12 mouse cellular contexts compared by ENCODE assay signal in the genomic region with DNA sequence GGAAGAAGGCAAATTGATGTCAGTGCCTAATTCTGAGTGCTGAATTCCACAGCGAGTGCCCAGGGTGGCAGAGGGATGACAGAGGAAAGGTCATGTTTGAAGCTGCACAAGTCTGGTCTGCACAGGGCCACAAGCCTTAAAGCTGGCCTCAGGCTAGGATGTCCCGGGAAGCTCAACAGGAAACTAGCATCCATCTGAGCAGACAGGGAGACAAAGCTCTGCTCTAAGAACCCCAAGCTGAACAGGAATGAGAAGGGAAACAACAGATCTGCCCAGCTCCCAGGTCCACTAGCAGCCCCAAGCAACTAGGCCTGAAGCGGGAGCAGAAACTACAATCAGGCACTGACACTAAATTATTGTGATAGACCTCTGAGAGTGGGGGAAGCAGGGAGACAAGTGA. TPM values are rescaled to one million over a fixed set of nuclear protein-coding genes. Genes with fewer than 3 reads are reported as not detected.
DNase-seq lines count a peak whose midpoint lies in the region; ATAC-seq lines count a peak whose summit lies in the region.
"Had no signal": no experiment of that assay in that cellular context is flagged by ENCODE, and none has a peak within 500 bp of the region (broad histone marks: within the 10 kb centered on the region; RNA-seq: fewer than 3 reads in every experiment).

No protein-coding gene starts in this region.

- H3K4me2 ChIP-seq in midbrain, embryonic 14.5 days (ENCODE audit: low read length): peak overlapping the region; percentile 98

- peak overlapping the region; percentile 92 for H3K27ac ChIP-seq in heart, embryonic 10.5 days
- H3K27ac ChIP-seq in midbrain, embryonic 14.5 days (replicated peaks; ENCODE audit: low read depth, low read length): peak overlapping the region; percentile 45; the same call in 1 of the 2 replicates
- H3K27ac ChIP-seq: macrophage had no signal

- DNase-seq in heart, embryonic 10.5 days (ENCODE audit: low spot score): no peak
- no peak for DNase-seq in heart, postnatal 36 days
- DNase-seq in embryo, embryonic 10.5 days (ENCODE audit: low spot score): peak; percentile 45
- DNase-seq in heart, postnatal 10 days: peak; percentile 26 to 43
- peak; percentile 31 for DNase-seq in midbrain, embryonic 14.5 days
- no peak for DNase-seq in thymus, adult 18-20 months
- DNase-seq in kidney, adult 18-20 months: no peak
- no peak for DNase-seq in thymus, postnatal 10 days (ENCODE audit: low spot score in 2 of 2)
- DNase-seq: cerebellum, adult 8-10 months; kidney, postnatal 4 days; right cerebral cortex, postnatal 14 days had no signal

- ATAC-seq in midbrain, embryonic 14.5 days (ENCODE audit: low FRiP score, low TSS enrichment): no peak

- WGBS in heart, embryonic 10.5 days: 30% methylated on average over 3 of the region's 3 CpGs
- 31% methylated on average over 3 of the region's 3 CpGs for WGBS in midbrain, embryonic 14.5 days

- H3K9ac ChIP-seq in midbrain, embryonic 14.5 days (replicated peaks; ENCODE audit: low read length): peak overlapping the region; percentile 29; the same call in 1 of the 2 replicates

- intact Hi-C loops in heart, postnatal 36 days (cut with DNase I): loop anchor here (5.0 to 10.0 kb wide), 5 partner anchors 78 to 663 kb away; no protein-coding TSS in a partner anchor
- intact Hi-C loops in heart, postnatal 10 days (cut with DNase I): loop anchor here (5.0 to 10.0 kb wide), 6 partner anchors 208 to 1158 kb away; no protein-coding TSS in a partner anchor

- H3K4me1 ChIP-seq in heart, embryonic 10.5 days: peaks cover 27% of the 10 kb centered on the region
- H3K4me1 ChIP-seq in midbrain, embryonic 14.5 days (ENCODE audit: control insufficient read depth, insufficient read depth, low read length): peaks cover 34% of the 10 kb centered on the region

- H3K36me3 ChIP-seq in heart, embryonic 10.5 days: no peaks in the 10 kb centered on the region
- no peaks in the 10 kb centered on the region for H3K36me3 ChIP-seq in midbrain, embryonic 14.5 days (ENCODE audit: control insufficient read depth, insufficient read depth, low read length)

- no peaks in the 10 kb centered on the region for H3K9me3 ChIP-seq in heart, embryonic 10.5 days
- no peaks in the 10 kb centered on the region for H3K9me3 ChIP-seq in midbrain, embryonic 14.5 days (ENCODE audit: control insufficient read depth, low read length)

- H3K27me3 ChIP-seq in heart, embryonic 10.5 days (ENCODE audit: insufficient read depth, poor library complexity, severe bottlenecking): peaks cover 9% of the 10 kb centered on the region
- H3K27me3 ChIP-seq in midbrain, embryonic 14.5 days (ENCODE audit: control insufficient read depth, insufficient read depth, low read length): no peaks in the 10 kb centered on the region; the same call in 1 of the 2 replicates

- peak overlapping the region; percentile 65 for H3K4me3 ChIP-seq in heart, embryonic 10.5 days
- peak overlapping the region; percentile 57 for H3K4me3 ChIP-seq in midbrain, embryonic 14.5 days (replicated peaks; ENCODE audit: low read depth, low read length)

RNA-seq across cellular contexts. Expression of a gene that starts 8.6 kb away (rescaled TPM):
- polyA plus RNA-seq in heart, embryonic 10.5 days (2016; fragmentation: Nextera tagmentation; extraction: Ambion mirVana): 30.9 and 32.7 TPM in 2 replicates
- total RNA-seq in heart, postnatal 36 days (2021): 10 to 100 TPM; 24.0 to 30.4 TPM
- 10 to 100 TPM; 22.9 to 30.3 TPM for total RNA-seq in heart, postnatal 10 days (2021)
- 45.7 and 52.1 TPM in 2 replicates for polyA plus RNA-seq in midbrain, embryonic 14.5 days (2014; fragmentation: Nextera tagmentation; extraction: Ambion mirVana)
- polyA plus RNA-seq: macrophage had no signal

RNA-seq across cellular contexts. Expression of a gene that starts 9.2 kb away (rescaled TPM):
- polyA plus RNA-seq in heart, embryonic 10.5 days (2016; fragmentation: Nextera tagmentation; extraction: Ambion mirVana): 208 and 252 TPM in 2 replicates
- total RNA-seq in heart, postnatal 36 days (2021): 10 to 100 TPM; 51.2 to 55.9 TPM
- 10 to 100 TPM; 65.9 to 73.8 TPM for total RNA-seq in heart, postnatal 10 days (2021)
- polyA plus RNA-seq in midbrain, embryonic 14.5 days (2014; fragmentation: Nextera tagmentation; extraction: Ambion mirVana): 342 and 379 TPM in 2 replicates

RNA-seq across cellular contexts. Expression of a gene that starts 54.4 kb away (rescaled TPM):
- 0.55 and 0.85 TPM in 2 replicates for polyA plus RNA-seq in heart, embryonic 10.5 days (2016; fragmentation: Nextera tagmentation; extraction: Ambion mirVana)
- total RNA-seq in heart, postnatal 36 days (2021): 1 to 10 TPM; 1.3 TPM
- 1 to 10 TPM in 1 of 2 experiments, under 1 TPM in 1; 0.74 to 2.1 TPM for total RNA-seq in heart, postnatal 10 days (2021)
- polyA plus RNA-seq in midbrain, embryonic 14.5 days (2014; fragmentation: Nextera tagmentation; extraction: Ambion mirVana): 0.45 and 1.3 TPM in 2 replicates

Comparison
In these comparisons a context has a peak if more than half of its experiments do, and no peak if none do; other contexts are left out.
1. DNase-seq: peak in embryo, embryonic 10.5 days (single experiment), heart, postnatal 10 days (2 of 2) and midbrain, embryonic 14.5 days (single experiment); none in heart, embryonic 10.5 days (single experiment), heart, postnatal 36 days (0 of 2), thymus, adult 18-20 months (0 of 2), kidney, adult 18-20 months (single experiment) and thymus, postnatal 10 days (0 of 2).